Comparison of ENCODE assay signal across 12 mouse cellular contexts in genomic region chr19:34656511-34657298, GRCm38 (mm10). TPM values are rescaled to one million over a fixed set of nuclear protein-coding genes. Genes with fewer than 3 reads are reported as not detected.
DNase-seq lines count a peak whose midpoint lies in the region; ATAC-seq and TF ChIP-seq lines count a peak whose summit lies in the region.
"Had no signal": no experiment of that assay in that cellular context is flagged by ENCODE, and none has a peak within 500 bp of the region (broad histone marks: within the 10 kb centered on the region; RNA-seq: fewer than 3 reads in every experiment).

No protein-coding gene starts in this region.

- intact Hi-C loops in heart, adult 2 months (cut with DNase I) = no loop called here

- TF ChIP-seq CTCF in heart, adult 2 months (IDR thresholded peaks at IDR 0.05) = no peak
- TF ChIP-seq CTCF in stomach, postnatal 0 days (IDR thresholded peaks at IDR 0.05; ENCODE audit: low read depth) = no peak
- TF ChIP-seq CTCF in liver, adult 2 months (IDR thresholded peaks at IDR 0.05; ENCODE audit: low read depth, low read length) = no peak

- H3K27me3 ChIP-seq in heart, embryonic 11.5 days (ENCODE audit: control insufficient read depth, insufficient read depth, low read length) = no peaks in the 10 kb centered on the region
- no peaks in the 10 kb centered on the region for H3K27me3 ChIP-seq in heart, adult 2 months (ENCODE audit: control insufficient read depth, insufficient read depth, low read length)
- H3K27me3 ChIP-seq in stomach, embryonic 14.5 days (ENCODE audit: control insufficient read depth, insufficient read depth, low read length) = no peaks in the 10 kb centered on the region
- no peaks in the 10 kb centered on the region for H3K27me3 ChIP-seq in stomach, postnatal 0 days (ENCODE audit: control insufficient read depth, insufficient read depth, low read length)
- no peaks in the 10 kb centered on the region for H3K27me3 ChIP-seq in liver, adult 2 months (ENCODE audit: control insufficient read depth, insufficient read depth, low read length)
- H3K27me3 ChIP-seq: hindbrain, embryonic 12.5 days had no signal

- WGBS in heart, embryonic 11.5 days (ENCODE audit: insufficient replicate concordance) = 4% methylated on average over 2 of the region's 2 CpGs
- 24% methylated on average over 2 of the region's 2 CpGs for WGBS in heart, adult 2 months
- WGBS in stomach, embryonic 14.5 days = 15% methylated on average over 2 of the region's 2 CpGs
- 28% methylated on average over 2 of the region's 2 CpGs for WGBS in stomach, postnatal 0 days
- 4% methylated on average over 2 of the region's 2 CpGs for WGBS in liver, adult 2 months

- no peak overlapping the region; the same call in 1 of the 2 replicates for H3K4me2 ChIP-seq in heart, embryonic 11.5 days
- no peak overlapping the region for H3K4me2 ChIP-seq in stomach, embryonic 14.5 days (replicated peaks; ENCODE audit: low read depth, low read length)
- H3K4me2 ChIP-seq in stomach, postnatal 0 days (replicated peaks; ENCODE audit: low read depth) = no peak overlapping the region
- H3K4me2 ChIP-seq: hindbrain, embryonic 12.5 days had no signal

- H3K4me1 ChIP-seq in heart, embryonic 11.5 days (ENCODE audit: control insufficient read depth, insufficient read depth, low read length) = peaks cover 12% of the 10 kb centered on the region
- H3K4me1 ChIP-seq in heart, adult 2 months (ENCODE audit: control insufficient read depth, insufficient read depth, low read length) = no peaks in the 10 kb centered on the region
- H3K4me1 ChIP-seq in stomach, embryonic 14.5 days (ENCODE audit: control insufficient read depth, insufficient read depth, low read length) = no peaks in the 10 kb centered on the region
- no peaks in the 10 kb centered on the region for H3K4me1 ChIP-seq in stomach, postnatal 0 days (replicated peaks; ENCODE audit: control insufficient read depth, insufficient read depth)
- H3K4me1 ChIP-seq in liver, adult 2 months (ENCODE audit: control insufficient read depth, insufficient read depth, low read length) = peaks cover 4% of the 10 kb centered on the region
- H3K4me1 ChIP-seq: hindbrain, embryonic 12.5 days had no signal

- peak overlapping the region; percentile 67 for H3K27ac ChIP-seq in heart, embryonic 11.5 days (ENCODE audit: low read depth, low read length)
- H3K27ac ChIP-seq in heart, adult 2 months = no peak overlapping the region
- no peak overlapping the region for H3K27ac ChIP-seq in stomach, embryonic 14.5 days (ENCODE audit: low read length)
- H3K27ac ChIP-seq in stomach, postnatal 0 days (replicated peaks) = no peak overlapping the region
- H3K27ac ChIP-seq in liver, adult 2 months (replicated peaks; ENCODE audit: insufficient read depth, low read depth, low read length) = no peak overlapping the region
- H3K27ac ChIP-seq: hindbrain, embryonic 12.5 days had no signal

- no peak for DNase-seq in heart, adult 2 months
- no peak for DNase-seq in stomach, postnatal 0 days (ENCODE audit: low spot score)
- peak; percentile 48 for DNase-seq in liver, adult 2 months (ENCODE audit: extremely low read depth, low read depth, low spot score)
- no peak for DNase-seq in frontal cortex, postnatal 10 days (ENCODE audit: low spot score in 2 of 2)
- no peak for DNase-seq in cerebellum, postnatal 36 days
- no peak for DNase-seq in layer of hippocampus, postnatal 25 days (ENCODE audit: extremely low spot score in 1 of 2, low spot score in 1 of 2)
- DNase-seq: adrenal gland, postnatal 25 days; lung, adult 18-20 months had no signal

- H3K79me2 ChIP-seq in heart, adult 2 months (replicated peaks; ENCODE audit: control insufficient read depth, insufficient read depth, low read length) = no peaks in the 10 kb centered on the region
- no peaks in the 10 kb centered on the region for H3K79me2 ChIP-seq in liver, adult 2 months (ENCODE audit: control insufficient read depth, insufficient read depth, low read length)

- no peak for TF ChIP-seq POLR2A in heart, adult 2 months (IDR thresholded peaks at IDR 0.05; ENCODE audit: insufficient read depth, low read depth, low read length)
- no peak for TF ChIP-seq POLR2A in liver, adult 2 months (IDR thresholded peaks at IDR 0.05; ENCODE audit: extremely low read depth, insufficient read depth, low read length)

- no peak overlapping the region for H3K4me3 ChIP-seq in heart, embryonic 11.5 days (ENCODE audit: low read depth, low read length)
- no peak overlapping the region for H3K4me3 ChIP-seq in heart, adult 2 months
- no peak overlapping the region for H3K4me3 ChIP-seq in stomach, embryonic 14.5 days (ENCODE audit: low read depth, low read length)
- no peak overlapping the region for H3K4me3 ChIP-seq in stomach, postnatal 0 days (ENCODE audit: low read depth, low read length)
- H3K4me3 ChIP-seq in liver, adult 2 months (ENCODE audit: insufficient read depth, low read depth, low read length) = no peak overlapping the region
- H3K4me3 ChIP-seq: hindbrain, embryonic 12.5 days had no signal

- peak; percentile 98 for ATAC-seq in heart, embryonic 11.5 days (replicated peaks; ENCODE audit: insufficient number of reproducible peaks, low FRiP score, low TSS enrichment)
- ATAC-seq in stomach, embryonic 14.5 days (ENCODE audit: insufficient number of reproducible peaks, insufficient read depth, low FRiP score, low read depth) = peak; percentile 90; the same call in 1 of the 2 replicates
- no peak for ATAC-seq in stomach, postnatal 0 days (ENCODE audit: low FRiP score, low TSS enrichment)
- ATAC-seq: CD4-positive, CD25-positive, alpha-beta regulatory T cell, adult 4 months had no signal

- no peak for TF ChIP-seq EP300 in heart, adult 2 months (IDR thresholded peaks at IDR 0.05; ENCODE audit: insufficient read depth, low read depth, low read length)
- TF ChIP-seq EP300 in stomach, postnatal 0 days (optimal IDR thresholded peaks at IDR 0.05) = no peak

- no peaks in the 10 kb centered on the region for H3K36me3 ChIP-seq in heart, embryonic 11.5 days (ENCODE audit: control insufficient read depth, insufficient read depth, low read length)
- no peaks in the 10 kb centered on the region; the same call in 1 of the 2 replicates for H3K36me3 ChIP-seq in heart, adult 2 months (ENCODE audit: control insufficient read depth, insufficient read depth, low read length)
- no peaks in the 10 kb centered on the region for H3K36me3 ChIP-seq in stomach, embryonic 14.5 days (ENCODE audit: control insufficient read depth, insufficient read depth, low read length)
- no peaks in the 10 kb centered on the region for H3K36me3 ChIP-seq in stomach, postnatal 0 days (ENCODE audit: control insufficient read depth, insufficient read depth, low read length)
- no peaks in the 10 kb centered on the region for H3K36me3 ChIP-seq in liver, adult 2 months (ENCODE audit: control insufficient read depth, insufficient read depth, low read length)
- H3K36me3 ChIP-seq: hindbrain, embryonic 12.5 days had no signal

- no peak overlapping the region for H3K9ac ChIP-seq in heart, embryonic 11.5 days (ENCODE audit: low read depth, low read length)
- no peak overlapping the region for H3K9ac ChIP-seq in heart, adult 2 months (ENCODE audit: low read depth, low read length)
- no peak overlapping the region for H3K9ac ChIP-seq in stomach, embryonic 14.5 days (replicated peaks; ENCODE audit: low read depth, low read length)
- H3K9ac ChIP-seq in stomach, postnatal 0 days (ENCODE audit: low read length) = no peak overlapping the region
- H3K9ac ChIP-seq in liver, adult 2 months (ENCODE audit: low read depth, low read length) = no peak overlapping the region
- H3K9ac ChIP-seq: hindbrain, embryonic 12.5 days had no signal

- no peaks in the 10 kb centered on the region for H3K9me3 ChIP-seq in heart, embryonic 11.5 days (replicated peaks; ENCODE audit: control insufficient read depth, low read length)
- H3K9me3 ChIP-seq in stomach, embryonic 14.5 days (ENCODE audit: control insufficient read depth, low read depth, low read length) = no peaks in the 10 kb centered on the region
- no peaks in the 10 kb centered on the region for H3K9me3 ChIP-seq in stomach, postnatal 0 days (ENCODE audit: control insufficient read depth, low read length)
- H3K9me3 ChIP-seq: hindbrain, embryonic 12.5 days had no signal

RNA-seq across cellular contexts. Expression of gene Ifit1, which starts 16.0 kb away (rescaled TPM):
- polyA plus RNA-seq in heart, embryonic 11.5 days (2014; fragmentation: Nextera tagmentation; extraction: Ambion mirVana) = 0.11 and 0.44 TPM in 2 replicates
- total RNA-seq in heart, adult 2 months (2021) = 1 to 10 TPM; 1.3 to 1.5 TPM
- polyA plus RNA-seq in heart, adult 2 months (2012; rRNA removed) = 2.4 and 4.9 TPM in 2 replicates
- 0.28 and 0.54 TPM in 2 replicates for polyA plus RNA-seq in stomach, embryonic 14.5 days (2014; fragmentation: Nextera tagmentation; extraction: Ambion mirVana)
- 2.1 and 2.4 TPM in 2 replicates for polyA plus RNA-seq in stomach, postnatal 0 days (2015; fragmentation: Nextera tagmentation; extraction: Ambion mirVana)
- total RNA-seq in liver, adult 2 months (2014; rRNA removed) = 9.6 and 15.9 TPM in 2 replicates
- 4.2 and 7.0 TPM in 2 replicates for polyA plus RNA-seq in liver, adult 2 months (2012; rRNA removed)
- under 1 TPM; 0.42 to 0.49 TPM for total RNA-seq in layer of hippocampus, postnatal 25 days (2021)

RNA-seq across cellular contexts. Expression of gene Ifit1bl2, which starts 16.2 kb away (rescaled TPM):
- 0.73 and 1.0 TPM in 2 replicates for polyA plus RNA-seq in heart, embryonic 11.5 days (2014; fragmentation: Nextera tagmentation; extraction: Ambion mirVana)
- total RNA-seq in heart, adult 2 months (2021) = 1 to 10 TPM; 1.6 to 2.0 TPM
- 1.0 and 1.9 TPM in 2 replicates for polyA plus RNA-seq in heart, adult 2 months (2012; rRNA removed)
- polyA plus RNA-seq in stomach, embryonic 14.5 days (2014; fragmentation: Nextera tagmentation; extraction: Ambion mirVana) = not detected in 2 replicates
- polyA plus RNA-seq in stomach, postnatal 0 days (2015; fragmentation: Nextera tagmentation; extraction: Ambion mirVana) = 0.04 and 0.10 TPM in 2 replicates
- 0.07 and 0.09 TPM in 2 replicates for total RNA-seq in liver, adult 2 months (2014; rRNA removed)
- not detected in 2 replicates for polyA plus RNA-seq in liver, adult 2 months (2012; rRNA removed)
- total RNA-seq in layer of hippocampus, postnatal 25 days (2021) = under 1 TPM; 0.19 to 0.37 TPM

RNA-seq across cellular contexts. Expression of gene Ifit3b, which starts 48.9 kb away (rescaled TPM):
- 0.14 and 0.44 TPM in 2 replicates for polyA plus RNA-seq in heart, embryonic 11.5 days (2014; fragmentation: Nextera tagmentation; extraction: Ambion mirVana)
- 1 to 10 TPM; 1.2 to 1.4 TPM for total RNA-seq in heart, adult 2 months (2021)
- 0.90 and 2.4 TPM in 2 replicates for polyA plus RNA-seq in heart, adult 2 months (2012; rRNA removed)
- 0.36 TPM in 1 of 2 replicates, not detected in the other for polyA plus RNA-seq in stomach, embryonic 14.5 days (2014; fragmentation: Nextera tagmentation; extraction: Ambion mirVana)
- 0.61 and 0.74 TPM in 2 replicates for polyA plus RNA-seq in stomach, postnatal 0 days (2015; fragmentation: Nextera tagmentation; extraction: Ambion mirVana)
- total RNA-seq in liver, adult 2 months (2014; rRNA removed) = 5.5 and 9.7 TPM in 2 replicates
- polyA plus RNA-seq in liver, adult 2 months (2012; rRNA removed) = 1.3 and 1.8 TPM in 2 replicates
- 1 to 10 TPM in 1 of 2 experiments, under 1 TPM in 1; 0.54 to 1.2 TPM for total RNA-seq in layer of hippocampus, postnatal 25 days (2021)
- polyA plus RNA-seq: hindbrain, embryonic 12.5 days had no signal

RNA-seq across cellular contexts. Expression of gene Ifit1bl1, which starts 54.9 kb away (rescaled TPM):
- polyA plus RNA-seq in heart, embryonic 11.5 days (2014; fragmentation: Nextera tagmentation; extraction: Ambion mirVana) = 1.1 and 1.5 TPM in 2 replicates
- total RNA-seq in heart, adult 2 months (2021) = 1 to 10 TPM; 1.5 to 1.8 TPM
- 1.3 and 2.8 TPM in 2 replicates for polyA plus RNA-seq in heart, adult 2 months (2012; rRNA removed)
- 0.18 TPM in 1 of 2 replicates, not detected in the other for polyA plus RNA-seq in stomach, embryonic 14.5 days (2014; fragmentation: Nextera tagmentation; extraction: Ambion mirVana)
- polyA plus RNA-seq in stomach, postnatal 0 days (2015; fragmentation: Nextera tagmentation; extraction: Ambion mirVana) = 8.7 and 8.8 TPM in 2 replicates
- total RNA-seq in liver, adult 2 months (2014; rRNA removed) = 0.34 and 0.92 TPM in 2 replicates
- 0.07 and 0.18 TPM in 2 replicates for polyA plus RNA-seq in liver, adult 2 months (2012; rRNA removed)
- 1 to 10 TPM; 1.1 to 1.6 TPM for total RNA-seq in layer of hippocampus, postnatal 25 days (2021)
